Mouse (Mus musculus): ENCODE data around the gene Helt. TPM values are rescaled to one million over a fixed set of nuclear protein-coding genes. Genes with fewer than 3 reads are reported as not detected.

Helt gene
- not detected for total RNA-seq (2021)
- long read RNA-seq, experiment 1, partial matches to known transcripts, result 0 of 1 reads
- long read RNA-seq, experiment 1, other reads (novel, unspliced or antisense), result 1 of 1 reads
- long read RNA-seq, experiment 2, result 0 reads

DNA sequence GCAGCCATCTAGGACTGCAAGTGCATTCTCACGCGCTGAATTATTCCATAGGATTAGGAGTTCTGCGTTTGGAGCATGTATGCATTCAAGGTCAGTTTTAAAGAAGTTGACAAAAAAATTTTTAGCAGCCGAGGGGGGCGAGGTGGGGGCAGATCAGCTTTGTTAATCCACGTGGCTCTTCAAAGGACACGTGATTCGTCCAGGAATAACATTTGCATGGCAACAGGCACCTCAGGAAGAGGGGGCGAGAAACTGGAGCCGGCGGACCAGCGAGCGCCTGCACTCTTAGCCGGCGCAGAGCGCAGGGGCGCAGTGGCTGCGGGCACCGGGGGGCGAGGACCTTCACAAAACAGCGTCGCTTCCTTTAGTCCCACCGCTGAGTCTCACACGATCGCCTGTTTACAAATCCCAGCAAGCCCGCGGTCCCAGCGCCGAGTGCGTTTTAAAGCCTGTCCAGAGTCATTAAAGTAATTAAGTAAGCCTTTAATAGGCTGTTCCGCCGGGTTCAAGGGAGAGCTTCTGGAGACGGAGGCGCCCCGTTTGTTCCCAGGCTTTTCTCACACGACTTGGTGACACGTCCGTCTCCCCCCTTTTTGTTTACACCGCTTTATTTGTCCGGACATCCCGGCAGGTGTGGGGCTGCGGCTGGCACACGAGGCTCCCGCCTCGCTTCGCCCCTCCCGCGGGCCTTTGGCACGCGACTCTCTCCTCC lies at the start of gene Helt:
Helt (minus strand) TSS at position 491 of the 712 bp plus-strand sequence.
- DNase-seq, result no peak

DNA sequence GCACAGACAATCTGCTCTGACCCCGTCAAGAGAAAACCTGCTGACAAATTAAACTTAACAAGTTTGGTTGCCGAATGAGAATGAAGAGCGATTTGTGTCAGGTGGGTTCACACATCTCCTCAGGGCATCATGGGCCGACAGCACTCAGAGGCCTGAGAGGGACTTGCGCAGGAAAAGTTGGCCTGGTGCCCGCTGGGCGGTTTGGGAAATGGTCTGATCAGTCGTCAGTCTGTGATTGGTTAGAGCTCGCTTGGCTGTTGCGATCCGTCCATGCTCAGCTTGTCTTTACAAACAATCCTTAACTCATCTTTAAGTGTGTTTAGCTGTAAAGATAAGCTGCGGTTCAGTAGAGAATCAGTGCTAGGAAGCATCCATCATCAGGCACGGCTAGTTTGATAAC lies 47.8 kb upstream of the Helt start:
- no peak for DNase-seq

DNA sequence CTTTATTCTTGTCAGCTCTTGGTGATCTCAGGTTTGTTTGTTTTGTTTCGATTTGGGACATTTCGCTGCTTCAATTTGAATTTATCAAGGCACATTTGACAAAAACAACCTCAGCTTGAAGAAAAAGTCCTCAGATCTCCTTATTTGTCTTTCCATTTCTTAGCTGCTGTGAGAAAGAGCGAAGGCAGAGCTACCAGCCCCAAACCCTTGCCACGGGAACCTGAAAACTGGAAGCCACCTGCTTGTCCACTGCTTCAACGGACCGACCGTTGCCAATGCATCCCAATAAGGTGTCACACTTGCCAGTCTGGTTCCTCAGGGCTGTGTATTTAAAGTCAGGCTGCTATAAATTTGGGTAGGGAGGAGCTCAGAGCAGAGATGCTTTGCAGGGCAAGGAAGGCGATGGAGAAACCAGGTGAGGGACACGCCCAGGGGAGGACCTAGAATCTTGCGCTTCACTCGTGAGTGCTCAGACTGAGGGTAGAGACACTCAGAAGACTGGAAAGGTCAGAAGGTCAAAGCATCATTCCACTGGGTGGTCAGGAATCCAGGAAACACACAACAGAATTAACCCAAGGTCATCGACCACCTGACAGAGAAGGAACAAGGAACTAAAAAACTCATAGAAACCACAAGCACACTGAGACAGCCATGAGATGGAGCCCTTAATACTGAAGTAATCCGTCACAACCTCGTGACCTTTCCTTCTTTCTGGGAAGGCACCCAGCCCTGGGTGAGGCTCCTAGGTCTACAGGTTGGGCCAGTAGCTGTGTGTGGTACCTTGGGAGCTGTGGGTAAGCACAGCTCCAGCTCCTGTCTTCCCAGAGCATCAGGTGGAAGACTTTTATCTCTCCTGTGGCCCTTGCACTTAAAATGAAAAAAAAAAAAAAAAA lies 46.2 kb upstream of the Helt start:
- no peak for DNase-seq

DNA sequence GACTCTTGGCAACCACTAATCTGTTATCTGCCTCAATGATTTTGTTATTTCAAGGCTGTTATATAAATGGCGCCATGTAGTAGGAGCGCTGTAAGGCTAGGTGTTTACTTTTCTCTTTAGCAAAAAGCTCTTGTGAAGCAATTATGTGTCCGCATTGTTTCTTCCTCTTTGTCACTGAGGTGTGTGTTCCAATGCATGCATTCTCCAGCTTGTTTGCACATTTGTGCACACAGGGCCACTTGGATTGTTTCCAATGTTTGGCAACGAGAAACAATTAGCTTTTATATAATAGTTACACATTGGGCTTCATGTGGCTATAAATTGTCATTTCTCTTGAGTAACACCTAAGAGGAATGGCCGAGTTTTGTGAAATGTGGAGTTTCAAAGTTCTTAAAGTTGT lies 44.8 kb upstream of the Helt start:
- DNase-seq, result no peak

DNA sequence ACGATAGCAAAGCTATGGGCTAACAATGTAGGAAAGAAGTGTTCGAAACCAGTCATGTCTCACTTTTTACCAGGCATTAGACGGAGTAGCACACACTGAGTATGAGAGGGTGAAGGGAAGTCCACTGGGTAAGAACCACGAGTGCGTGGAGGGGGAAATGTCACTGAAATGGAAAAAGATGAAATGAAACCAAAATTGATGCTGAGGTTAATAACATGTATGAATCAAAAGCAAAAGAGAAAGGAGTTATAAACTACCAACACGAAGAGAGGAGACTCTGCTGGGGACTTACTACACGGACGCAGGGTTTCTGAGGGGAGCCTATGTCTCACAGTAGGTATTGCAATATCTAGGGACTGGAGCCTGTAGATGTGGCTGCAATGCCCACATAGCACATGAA lies 41.9 kb upstream of the Helt start:
- no peak for DNase-seq

DNA sequence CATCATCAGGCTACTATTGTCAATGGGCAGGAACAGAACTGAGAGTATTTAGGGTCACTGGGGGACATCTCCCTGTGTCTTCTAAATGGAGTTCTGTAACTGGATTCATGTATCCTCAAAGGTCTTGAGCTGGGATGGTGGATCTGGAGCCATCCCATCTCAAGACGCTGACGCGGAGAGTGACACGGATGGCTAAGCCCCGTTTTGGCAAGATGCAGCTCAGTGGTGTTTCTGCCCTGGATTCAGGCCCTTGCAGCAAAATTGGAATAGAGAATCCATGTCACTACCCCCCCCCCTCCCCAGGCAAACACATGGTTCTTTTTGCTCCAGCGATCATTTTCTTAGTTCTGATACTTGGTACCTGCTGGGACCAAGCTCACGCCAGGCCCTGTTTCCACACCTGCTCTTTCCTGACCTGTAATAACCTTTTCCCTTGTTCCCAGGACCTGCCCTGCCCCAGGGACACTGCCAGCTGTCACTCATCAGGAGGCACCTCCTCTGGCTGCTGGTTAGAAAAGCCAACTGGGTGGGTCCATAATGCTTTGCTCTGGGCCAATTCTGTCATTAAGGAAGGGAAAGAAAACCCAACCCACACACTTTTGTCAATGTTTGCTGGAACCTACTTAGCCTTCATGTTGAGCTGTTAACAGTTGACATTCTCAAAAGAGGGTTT lies 38.1 kb upstream of the Helt start:
- DNase-seq, result peak; percentile 43

DNA sequence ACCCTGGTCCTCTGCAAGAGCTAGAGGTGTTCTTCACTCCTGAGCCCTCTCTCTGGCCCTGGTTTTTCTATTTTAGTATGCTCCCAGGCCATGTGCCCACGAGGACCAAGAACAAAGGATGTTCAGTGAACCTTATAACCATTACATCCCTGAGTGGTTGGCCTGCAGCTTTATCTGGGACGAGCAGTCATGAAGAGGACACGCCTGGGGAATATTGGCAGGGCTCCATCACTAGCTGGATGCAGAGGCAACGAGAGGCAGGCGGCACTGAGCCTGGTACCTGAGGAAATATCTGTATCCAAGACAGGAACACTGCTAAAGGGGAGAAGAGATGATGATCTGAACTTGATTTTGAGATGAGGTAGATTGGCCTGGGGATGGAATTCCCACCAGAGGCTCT lies 37.3 kb upstream of the Helt start:
- no peak for DNase-seq

DNA sequence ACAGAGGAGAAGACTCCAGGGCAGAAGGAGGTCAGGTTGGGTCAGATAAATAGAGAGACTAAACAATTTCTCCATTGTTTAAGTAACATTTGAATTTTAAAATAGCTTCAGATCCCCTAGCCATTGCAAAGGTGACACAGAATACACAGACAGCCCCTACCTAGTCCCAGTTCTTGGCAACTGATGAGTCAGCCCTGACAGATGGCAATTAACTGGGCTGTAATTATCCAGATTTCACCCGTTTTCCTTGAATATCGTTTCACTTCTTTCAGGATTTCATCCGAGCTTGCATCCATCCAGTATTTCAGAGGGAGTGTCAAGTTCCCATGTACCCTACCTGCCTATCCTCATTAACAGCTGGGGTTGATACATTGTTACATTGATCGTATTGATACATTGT lies 34.9 kb upstream of the Helt start:
- no peak for DNase-seq

DNA sequence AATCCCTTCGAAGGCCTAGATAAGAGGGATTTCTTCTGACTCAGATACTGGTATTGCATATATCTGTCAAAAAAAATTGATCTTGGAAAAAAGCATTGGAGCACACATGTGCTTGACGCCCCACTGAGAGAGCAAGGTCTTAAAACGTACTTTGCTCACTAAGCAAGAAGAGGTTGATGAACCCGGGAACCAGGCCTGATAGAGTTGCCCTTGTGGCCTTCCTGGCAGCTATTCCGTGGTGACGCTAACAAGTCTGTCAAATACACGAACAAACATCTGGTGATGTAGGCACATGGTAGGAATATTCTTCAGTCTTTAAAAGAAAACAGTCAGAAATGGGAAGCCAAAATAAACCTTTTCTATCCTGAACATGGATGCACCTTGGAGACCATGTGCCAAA lies 32.8 kb upstream of the Helt start:
- no peak for DNase-seq

DNA sequence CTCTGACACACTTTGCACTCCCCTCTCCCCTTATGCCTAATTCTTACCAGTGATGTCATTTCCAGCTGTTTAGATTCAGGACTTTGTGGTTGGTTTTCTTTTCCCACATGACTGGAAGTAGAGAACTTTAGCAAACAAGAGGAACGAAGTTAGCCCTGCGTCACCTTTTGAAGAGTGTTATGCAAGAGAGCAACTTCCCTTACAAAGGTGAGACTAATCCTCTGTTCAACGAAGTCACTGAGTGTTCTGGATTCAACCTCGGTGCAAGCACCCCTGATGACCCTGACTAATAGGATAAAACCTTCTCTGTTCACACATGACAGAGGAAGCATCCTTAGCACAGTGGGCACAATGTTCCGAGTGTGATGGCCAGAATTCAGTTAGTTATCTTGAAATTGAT lies 32.2 kb upstream of the Helt start:
- DNase-seq, result no peak

DNA sequence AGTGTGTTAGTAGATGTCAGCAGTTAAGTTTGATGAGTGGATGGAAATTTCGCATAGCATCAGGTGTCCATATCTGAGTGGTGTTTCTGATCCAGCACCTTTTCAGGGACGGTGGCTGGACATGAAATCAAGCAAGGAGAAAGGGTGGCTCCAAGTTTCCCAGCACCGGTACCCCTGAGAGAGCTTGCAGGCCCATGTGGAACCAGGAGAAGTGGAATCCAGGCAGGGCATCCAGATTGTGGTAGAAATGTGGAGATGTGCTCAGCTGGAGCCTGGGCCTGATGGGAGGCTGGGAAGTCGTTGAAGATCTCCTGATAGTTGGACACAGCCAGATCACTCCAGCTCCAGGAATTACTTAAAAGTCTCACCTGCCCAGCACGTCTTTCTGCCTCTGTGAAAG lies 30.2 kb upstream of the Helt start:
- no peak for DNase-seq

DNA sequence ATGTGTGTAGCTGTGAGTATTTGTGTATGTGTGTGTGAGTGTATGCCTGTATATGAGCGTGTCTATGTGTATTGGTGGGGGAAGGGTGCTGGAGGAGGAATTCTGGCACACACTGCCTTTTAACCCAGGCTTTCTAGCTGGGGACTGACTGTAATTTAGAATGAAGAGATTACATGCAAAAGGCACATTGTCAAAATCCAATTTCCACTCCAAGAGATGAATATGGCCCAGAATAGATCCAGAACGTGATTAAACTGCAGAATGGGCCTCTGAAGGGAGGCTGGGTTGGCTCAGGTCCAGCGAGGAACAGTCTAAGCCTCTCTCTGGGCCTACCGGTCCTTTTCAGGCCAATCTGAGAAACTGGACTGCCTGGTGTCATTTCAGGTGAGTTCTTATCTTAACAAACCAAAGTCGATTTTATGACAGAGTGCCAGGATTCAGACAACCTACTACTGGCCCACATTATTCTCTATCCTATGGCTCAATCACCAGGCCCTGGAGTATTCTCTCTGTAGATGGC lies 29.3 kb upstream of the Helt start:
- peak; percentile 36 for DNase-seq

DNA sequence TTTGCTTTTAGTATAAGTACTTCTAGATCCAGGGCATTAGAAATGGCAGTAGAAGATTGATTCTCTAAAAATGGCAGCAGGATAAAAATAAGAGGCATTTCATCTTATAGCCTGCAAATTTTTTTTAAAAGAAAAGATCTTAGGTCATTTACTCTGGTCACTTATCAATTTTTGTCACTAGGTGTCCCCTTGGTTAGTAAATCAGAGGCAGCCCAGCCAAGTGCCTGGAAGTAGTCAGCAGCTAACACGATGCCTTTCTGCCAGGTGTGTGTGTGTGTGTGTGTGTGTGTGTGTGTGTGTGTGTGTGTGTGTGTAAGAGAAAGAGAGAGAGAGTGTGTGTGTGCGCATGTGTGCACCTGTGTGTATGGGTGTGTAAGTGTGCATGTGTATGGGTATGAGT lies 28.4 kb upstream of the Helt start:
- DNase-seq, result no peak

DNA sequence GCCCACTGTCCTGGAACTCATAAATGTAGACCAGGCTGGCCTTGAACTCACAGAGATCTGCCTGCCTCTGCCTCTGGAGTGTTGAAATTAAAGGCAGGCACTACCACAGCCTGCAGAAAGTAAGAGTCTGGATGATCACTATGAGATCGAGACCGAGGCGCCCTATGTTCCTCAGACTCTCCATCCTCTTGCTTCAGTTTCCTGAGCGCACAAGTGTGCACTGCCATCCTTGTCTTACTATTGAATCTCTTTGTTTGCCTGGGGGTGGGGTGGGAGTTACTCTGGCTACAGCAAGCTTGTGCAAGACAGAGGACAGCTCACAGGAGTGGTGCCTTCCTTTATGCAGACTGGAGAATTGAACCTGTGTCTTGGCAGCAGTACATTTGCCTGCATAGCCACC lies 27.9 kb upstream of the Helt start:
- no peak for DNase-seq

DNA sequence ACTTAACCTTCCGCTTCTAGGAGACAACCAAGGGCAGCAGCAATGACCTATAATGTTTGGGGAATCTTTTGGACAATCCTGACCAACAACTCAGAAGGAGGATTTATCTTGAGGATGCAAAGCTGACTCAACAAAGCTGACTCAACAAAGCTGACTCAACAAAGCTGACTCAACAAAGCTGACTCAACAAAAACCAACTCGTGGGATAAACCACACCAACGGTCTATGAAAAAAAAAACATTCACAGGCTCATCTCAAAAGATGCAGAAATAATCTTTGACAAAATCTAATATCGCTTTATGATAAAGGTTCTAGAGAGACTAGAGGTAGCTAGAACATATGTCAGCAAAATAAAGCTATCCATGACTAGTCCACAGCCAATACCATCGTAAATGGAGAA lies 24.3 kb upstream of the Helt start:
- DNase-seq, result no peak

DNA sequence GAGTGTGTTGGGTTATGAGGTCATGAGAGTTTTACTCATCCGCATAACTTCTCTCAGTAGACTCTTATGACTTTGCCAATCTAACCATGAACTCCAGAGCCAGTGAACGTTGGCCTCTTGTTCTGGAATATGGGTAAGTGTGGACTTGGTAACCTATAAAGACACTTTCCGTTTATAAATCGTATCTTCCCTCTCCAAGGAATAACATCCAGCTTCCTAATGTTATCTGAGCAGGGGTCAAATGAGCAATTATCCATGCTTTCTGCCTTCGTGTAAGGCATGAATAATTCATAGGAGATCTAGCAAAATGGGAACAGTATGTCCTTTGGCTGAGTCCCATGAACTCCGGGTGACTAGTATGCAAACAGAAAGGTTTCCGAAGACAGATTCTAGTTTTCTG lies 22.7 kb upstream of the Helt start:
- DNase-seq, result no peak

DNA sequence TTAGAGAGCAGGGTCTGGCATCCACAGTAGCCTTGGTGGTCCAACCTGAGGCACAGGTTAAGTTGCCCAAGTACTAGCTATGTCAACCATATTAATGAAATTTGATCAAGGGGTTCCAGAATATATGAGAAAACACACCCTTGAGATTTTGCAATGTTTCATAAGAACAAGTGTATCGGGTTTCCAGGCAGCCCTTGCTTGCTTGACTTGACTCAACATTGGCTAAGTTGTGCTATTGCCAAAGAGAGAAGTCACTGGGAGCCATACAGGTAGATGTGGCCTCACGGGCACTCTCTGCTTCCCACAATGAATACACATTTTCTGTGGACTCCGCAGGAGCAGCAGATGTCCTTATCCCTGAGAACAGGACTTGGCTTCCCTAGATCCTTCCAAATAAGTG lies 19.3 kb upstream of the Helt start:
- no peak for DNase-seq

DNA sequence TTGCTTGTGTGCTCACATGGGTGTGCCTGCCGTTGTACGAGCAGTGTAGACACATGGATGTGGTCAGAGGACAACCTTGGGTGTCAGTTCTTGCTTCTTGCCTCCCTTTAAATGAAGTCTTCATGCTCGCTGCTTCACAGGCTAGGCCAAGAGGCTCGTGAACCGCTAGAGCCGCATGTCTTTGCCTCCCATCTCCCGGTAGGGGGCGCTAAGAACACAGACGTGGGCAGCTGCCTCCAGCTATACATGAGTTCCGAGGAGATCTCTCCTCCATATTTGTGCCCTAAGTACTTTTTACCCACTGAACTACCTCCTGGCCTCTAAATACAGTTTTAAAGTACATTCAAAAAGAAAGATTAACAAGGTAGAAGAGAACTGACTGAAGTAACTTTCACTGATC lies 16.7 kb upstream of the Helt start:
- peak; percentile 91 for DNase-seq

DNA sequence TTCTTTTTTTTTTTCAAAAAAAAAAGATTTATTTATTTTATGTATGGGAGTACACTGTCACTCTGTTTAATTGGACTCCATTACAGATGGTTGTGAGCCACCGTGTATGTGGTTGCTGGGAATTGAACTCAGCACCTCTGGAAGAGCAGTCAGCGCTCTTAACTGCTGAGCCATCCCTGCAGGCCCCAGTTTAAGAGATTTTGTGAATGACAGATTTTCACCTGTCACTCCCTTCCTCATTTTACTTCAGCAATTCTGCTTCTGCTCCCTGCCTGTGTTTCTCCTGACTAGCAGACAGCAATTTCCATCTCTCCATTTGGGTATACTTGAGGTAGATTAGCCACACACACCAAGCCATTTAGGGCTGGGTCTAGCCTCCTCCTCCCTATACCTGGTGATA lies 13.7 kb upstream of the Helt start:
- DNase-seq, result no peak

DNA sequence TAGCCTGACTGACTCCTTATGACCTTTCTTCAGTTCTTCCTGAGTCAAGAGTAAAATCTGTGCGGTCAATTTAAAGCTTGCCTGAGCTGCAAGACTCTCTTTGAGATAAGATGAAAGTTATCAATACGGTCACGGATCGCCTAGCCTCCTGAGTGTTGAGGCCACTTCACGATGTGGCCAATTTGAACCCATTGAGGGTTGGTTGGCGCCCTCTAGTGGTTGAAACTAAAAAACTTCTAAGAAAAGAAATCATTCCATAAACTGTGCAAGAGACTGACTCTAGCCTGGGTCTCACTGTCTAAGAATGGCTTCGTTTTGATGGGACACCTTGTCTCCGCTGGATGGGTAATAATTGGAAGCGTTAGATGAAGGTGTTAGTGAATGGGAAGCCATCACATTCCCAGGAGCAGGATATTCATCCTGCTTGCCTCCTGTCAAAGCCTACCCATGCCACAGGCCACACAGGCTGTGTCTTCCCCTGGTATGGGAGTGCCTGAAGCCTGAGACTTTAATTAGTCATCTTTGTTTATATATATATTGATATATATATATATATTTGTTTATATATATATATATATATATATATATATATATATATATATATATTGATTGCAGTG lies 11.4 kb upstream of the Helt start:
- peak; percentile 55 for DNase-seq

DNA sequence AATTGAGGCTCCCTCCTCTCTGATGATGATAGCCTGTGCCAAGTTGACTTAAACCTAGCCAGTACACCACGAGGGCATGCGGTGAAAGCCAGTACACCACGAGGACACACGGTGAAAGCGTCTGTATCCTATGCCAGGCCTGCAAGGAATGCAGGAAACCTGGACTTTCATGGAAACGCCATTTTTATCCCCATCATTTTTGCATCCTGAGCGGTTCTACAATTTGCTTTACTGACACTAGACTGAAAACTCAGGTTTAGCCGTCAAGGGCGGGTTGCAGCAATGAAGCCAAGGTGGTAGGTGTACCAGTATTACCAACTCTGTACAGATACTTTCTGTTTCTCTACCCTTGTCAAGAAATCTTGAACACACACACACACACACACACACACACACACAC lies 7.7 kb upstream of the Helt start:
- DNase-seq, result no peak

DNA sequence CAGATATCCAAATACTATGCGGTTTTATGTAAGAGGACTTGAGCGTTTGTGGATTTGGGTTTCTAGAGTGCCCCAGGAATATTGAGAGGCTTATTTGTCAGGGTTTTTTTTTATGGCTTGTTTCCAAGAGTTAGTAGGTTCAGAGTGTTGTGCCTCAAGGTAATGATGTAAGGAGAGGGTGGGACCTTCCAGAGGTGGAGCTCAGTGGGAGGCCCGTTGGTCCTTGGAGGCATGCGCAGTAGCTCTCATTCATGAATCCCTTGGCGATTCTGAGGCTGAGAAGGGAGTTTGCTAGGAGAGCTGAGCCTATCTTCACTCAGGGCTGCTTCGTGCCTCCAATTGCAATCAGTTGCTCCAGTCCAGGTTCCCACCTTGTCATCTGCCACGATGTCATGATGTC lies 4.4 kb upstream of the Helt start:
- no peak for DNase-seq

Measured in adrenal gland, postnatal 10 days (tissue).